Mouse (Mus musculus) cerebellum, adult 9-10 months (tissue): ENCODE results near the gene Fcgr3.
A peak's percentile ranks its signal among the peaks of the same experiment; 100 is the strongest.

Experiments used
- DNase-seq: peaks from one replicate; pipeline ENCODE4 v3.0.0; 2022

Fcgr3 gene

DNA sequence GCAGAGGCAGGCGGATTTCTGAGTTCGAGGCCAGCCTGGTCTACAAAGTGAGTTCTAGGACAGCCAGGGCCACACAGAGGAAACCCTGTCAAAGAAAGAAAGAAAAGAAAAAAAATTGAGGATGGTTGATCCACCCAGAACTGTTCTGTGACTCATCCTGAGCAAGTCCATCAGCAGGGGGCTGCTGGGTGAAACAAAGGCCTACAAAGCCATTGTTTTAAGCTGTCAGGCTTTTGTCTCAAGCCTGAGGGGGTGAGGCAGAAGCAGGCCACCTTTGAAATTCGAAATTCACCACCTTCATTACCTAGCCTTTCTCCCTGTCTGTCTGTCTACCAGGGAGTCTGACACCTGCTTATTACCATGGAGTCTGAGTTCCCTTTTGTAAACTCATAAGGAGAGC, 18.2 kb downstream of the Fcgr3 start:
- DNase-seq, result no peak

DNA sequence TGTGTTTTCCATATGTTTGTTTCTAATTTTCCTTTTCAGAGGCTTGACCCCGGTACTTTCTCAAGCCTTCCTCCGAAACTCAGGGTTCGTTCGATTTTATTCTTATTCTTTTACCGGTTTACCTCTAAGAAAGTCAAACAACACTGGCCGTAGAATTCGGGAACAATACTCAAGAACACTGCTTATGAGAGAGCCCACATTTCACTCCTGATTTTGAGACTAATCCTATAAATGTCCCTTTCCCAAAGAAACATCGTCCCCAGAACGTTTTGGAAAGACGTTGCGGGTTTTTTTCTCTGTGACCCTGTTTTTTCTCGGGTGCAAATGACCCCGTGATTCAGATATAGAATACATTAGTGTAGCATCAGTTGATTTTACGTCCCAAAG, 19.7 kb downstream of the Fcgr3 start:
- no peak for DNase-seq

DNA sequence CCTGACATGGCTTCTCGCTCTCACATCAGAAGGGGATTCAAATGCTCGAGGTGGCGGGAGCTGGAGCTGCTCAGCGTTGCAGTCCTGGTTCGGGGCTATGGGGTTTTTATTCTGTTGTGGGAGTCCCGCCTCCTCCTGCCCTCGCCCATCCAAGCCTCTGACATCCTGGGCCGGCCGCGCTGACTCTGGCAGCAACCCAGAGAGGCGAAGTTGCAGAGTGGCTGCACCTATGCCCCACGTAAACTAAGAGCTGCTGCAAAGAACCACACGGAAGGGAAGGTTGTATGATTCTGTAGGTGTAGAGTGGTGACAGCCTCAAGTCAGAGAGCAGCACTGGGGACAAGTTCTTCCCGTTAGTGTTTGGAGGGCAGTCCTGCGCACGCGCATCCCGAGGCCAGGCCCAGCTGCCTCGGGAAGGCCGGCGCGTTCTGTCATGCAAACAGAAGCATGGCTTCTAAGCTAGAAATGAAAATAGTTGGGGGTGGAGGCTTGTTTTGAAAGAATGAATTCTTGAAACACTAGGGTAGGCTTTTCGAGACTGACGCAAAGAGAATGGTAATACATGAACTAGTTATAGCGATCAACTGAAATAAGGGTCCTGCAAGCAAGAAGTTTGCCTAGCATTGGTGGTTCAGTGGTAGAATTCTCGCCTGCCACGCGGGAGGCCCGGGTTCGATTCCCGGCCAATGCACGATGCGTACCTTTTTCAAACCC, 20.2 kb downstream of the Fcgr3 start:
- peak; percentile 92 for DNase-seq

DNA sequence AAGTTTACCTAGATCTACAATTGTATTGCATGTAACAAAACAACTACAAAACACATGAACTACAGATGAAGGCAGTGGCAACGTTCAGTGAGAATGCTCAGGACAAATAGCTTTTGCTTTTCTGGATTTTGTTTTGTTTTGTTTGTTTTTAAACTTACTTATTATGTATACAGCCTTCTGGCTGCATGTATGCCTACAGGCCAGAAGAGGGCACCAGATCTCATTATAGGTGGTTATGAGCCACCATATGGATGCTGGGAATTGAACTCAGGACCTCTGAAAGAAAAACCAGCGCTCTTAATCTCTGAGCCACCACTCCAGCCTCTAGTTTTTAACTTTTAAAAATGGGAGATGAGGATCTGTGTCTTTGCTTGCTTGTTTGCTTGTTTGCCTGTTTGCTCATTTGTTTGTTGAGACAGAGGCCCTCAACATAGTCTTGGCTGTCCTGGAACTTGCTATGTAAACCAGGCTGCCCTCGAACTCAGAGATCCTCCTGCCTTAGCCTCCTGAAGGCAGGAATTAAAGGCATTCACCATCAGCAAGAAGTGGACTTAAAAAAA, 21.1 kb downstream of the Fcgr3 start:
- DNase-seq, result no peak

DNA sequence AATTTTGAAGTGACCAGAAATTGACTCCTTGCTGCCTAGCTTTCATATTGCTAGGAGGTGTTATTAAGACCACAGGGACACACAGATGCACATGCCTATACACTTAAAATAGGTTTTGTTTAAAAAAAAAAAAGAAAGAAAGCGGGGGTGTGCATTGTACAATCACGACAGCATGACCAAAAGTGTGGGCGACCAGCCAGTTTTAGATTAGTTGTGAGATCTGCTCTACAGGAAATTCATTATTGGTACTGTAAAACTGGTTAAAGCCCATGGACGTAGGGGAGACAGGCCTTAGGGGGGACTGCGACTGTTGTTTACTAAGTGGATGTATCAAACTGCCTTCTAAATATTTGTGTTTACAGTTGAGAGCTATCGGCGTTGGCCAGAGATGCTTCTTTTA, 24.9 kb downstream of the Fcgr3 start:
- no peak for DNase-seq

DNA sequence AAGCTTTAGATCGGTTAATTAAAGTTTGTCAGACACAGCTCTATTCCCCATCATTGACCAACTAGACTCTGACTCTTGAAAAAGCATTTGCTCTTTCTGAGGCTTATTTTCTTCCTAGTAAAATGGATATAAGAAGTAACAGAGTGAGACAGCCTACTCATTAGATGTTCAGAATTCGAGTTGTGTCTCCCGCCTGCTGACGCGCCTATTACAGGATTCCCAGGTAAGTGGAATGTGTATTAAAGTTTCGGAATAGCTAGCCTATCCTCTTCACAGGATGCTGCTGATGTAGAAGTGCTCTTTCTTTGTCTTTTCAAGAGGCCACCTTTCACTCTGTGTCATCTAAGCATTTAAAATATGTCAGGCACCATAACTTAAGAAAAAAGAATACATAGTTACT, 25.6 kb downstream of the Fcgr3 start:
- DNase-seq, result no peak

DNA sequence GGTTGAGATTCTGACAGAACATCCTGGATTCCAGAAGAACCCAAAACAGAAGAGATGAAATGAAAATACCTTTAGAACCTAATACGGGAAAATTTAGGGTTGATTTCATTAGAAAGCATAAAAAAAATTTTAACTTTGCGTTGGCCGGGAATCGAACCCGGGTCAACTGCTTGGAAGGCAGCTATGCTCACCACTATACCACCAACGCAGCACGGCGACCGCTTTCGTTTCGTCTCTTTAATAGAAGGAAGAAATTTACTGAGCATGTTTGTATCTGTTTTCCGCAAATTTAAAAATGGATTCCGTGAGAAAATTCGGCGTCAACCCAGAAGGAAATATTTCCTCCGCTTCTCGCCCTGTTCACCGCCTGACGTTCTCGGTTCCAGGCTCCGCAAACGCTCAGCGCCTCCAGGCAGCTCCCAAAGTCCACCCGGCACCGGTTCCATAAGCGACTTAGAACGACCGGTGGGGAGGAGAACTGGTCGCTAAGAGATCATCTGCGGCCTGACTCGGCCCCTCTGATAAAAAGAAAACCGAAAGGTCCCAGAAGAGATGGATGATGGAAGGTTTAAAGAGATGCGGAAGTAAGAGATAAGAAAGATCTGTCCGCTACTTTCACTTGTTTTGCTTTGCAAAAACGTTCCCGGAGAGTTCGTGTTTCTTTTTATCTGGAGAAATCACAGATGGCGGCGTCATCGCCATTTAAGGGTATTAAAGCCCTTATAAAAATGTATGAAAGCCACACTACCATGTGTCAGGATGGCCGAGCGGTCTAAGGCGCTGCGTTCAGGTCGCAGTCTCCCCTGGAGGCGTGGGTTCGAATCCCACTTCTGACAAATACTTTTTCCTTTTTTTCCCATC, 26.6 kb downstream of the Fcgr3 start:
- peak; percentile 91 for DNase-seq

DNA sequence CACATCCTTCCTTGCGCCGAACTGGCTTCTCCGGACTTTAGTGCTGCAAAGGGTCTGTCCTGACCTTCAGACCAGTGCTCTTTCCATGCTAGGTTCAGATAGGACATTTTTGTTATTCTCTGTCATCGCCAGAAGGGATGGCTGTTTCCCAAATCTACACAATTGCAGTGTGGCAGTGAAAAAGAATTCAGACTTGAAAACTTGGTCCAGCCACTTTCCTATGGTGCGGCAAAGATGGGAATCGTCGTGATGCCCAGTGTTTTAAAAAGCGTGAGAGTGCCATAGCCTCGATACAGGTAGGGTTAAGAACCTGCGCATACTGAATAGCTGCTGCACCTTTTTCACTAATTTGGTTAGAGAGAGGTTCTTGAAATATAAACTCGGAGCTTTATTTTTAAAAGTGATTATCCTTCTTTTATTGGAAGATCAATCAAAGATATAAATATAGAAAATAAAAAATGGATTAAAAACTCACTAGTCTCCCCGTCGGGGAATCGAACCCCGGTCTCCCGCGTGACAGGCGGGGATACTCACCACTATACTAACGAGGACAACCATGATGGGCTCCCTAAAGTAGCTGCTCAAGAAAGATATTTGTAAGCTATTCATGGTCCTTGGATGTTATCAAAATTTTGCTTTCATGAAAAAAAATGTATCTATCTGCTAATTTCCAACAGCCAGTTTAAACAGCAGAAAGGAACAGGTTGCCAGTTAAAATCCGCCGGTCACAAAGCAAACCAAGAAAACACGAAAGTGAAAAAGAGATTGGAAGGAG, 28.0 kb downstream of the Fcgr3 start:
- peak; percentile 91 for DNase-seq

DNA sequence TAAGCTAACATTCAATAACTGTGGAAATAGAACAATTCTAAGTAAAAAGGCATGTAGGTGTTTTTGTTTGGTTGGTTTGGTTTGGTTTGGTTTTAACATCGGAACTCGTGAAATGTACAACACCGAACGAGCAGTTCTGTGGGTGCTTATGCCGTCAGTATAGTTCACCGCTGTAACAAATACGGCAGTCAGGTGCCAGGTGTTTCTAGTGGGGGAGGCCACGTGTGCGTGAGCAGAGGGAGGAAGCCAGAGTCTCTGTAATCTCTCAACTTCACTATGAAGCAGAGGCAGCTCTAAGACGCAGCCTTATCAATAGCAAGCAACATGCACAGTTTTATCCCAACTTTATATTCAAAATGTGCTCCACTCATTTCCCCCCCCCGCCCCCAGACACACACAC, 29.1 kb downstream of the Fcgr3 start:
- no peak for DNase-seq

DNA sequence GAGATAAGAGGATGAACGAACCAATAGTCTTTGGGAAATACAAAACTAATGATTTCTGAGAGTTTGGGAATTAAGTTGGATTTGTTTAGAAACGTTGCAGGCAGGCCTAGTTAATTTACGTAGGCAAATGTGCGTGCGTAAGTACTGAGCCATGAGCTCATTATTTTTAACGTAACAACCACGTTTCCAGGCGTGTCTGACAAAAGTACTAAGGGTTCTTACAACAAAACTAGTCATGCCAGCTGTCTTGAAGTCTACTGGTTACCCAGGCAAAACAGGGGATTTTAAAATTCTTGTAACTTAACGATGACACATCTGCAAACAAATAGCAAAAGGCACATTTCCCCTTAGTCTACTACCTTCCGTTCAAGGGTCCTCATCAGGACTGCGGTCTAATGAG, 30.5 kb downstream of the Fcgr3 start:
- no peak for DNase-seq

DNA sequence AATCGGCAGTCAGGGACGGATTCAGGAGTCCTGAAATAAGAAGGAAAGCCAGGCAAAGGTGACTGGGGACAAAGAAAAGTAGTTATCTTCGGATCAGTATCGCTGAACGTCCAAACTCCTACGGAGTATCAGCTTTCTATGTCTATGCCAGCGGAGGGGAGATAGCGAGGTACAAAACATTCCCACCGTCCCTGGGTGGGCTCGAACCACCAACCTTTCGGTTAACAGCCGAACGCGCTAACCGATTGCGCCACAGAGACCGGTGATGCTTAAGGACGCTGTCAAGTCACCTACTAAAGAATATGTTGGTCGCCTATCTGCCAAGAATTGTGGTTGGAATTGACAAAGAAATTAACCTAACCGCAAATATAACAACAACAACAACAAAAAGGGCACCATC, 31.0 kb downstream of the Fcgr3 start:
- peak; percentile 93 for DNase-seq

DNA sequence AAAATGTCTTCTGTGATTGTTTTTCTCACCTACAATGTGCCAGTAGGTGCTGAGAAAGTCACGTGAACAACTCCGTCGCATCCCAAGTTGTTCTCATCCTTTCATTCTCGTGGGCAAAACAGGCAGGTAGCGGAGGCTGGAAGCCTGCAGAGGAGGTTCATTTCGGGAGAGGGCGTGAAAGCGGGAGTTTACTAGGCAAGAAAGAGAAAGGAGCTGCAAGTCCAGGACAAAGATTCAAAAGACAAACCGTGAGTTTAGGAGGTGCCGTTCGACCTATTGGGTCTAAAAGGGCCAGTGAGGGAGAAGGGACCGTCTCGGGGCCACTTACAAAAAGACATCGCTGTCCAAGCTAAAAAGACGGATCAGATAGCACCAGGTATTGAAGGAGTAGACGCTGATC, 31.5 kb downstream of the Fcgr3 start:
- DNase-seq, result no peak

DNA sequence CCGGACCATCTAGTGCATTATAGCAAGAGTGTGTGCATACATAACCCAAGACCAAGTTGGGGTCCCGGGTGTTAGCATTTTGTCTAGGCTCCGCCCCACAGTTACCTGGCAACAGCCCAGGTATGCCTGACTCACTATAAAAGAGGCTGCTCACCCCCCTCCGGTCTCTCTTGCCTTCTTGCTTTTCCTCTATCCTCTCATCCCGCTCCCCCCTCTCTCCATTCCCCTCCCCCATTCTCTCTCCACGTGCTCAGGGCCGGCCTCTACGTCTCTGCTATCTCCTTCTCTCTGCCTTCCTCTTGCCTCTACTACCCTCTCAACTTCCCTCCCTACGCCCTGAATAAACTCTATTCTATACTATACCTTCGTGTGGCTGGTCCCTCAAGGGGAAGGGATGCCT, 32.0 kb downstream of the Fcgr3 start:
- peak; percentile 67 for DNase-seq

DNA sequence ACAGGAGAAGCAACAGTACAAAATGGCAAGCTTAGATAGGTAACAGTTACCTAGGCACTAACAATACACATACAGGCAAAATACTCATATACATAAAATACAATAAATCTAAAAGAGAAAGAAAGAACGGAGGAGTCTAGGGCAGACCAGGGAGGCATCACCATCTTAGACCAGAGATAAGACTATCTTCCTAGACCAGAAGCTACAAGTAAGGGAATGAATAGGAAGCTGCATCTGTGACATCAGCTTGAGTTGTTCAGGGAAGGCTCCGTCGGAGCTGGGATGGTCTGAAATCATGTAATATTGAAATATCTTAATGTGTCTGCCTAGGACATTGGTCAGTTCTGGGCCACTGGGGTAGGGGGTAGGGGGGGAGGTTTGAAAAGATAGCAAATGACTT, 33.0 kb downstream of the Fcgr3 start:
- DNase-seq, result no peak

DNA sequence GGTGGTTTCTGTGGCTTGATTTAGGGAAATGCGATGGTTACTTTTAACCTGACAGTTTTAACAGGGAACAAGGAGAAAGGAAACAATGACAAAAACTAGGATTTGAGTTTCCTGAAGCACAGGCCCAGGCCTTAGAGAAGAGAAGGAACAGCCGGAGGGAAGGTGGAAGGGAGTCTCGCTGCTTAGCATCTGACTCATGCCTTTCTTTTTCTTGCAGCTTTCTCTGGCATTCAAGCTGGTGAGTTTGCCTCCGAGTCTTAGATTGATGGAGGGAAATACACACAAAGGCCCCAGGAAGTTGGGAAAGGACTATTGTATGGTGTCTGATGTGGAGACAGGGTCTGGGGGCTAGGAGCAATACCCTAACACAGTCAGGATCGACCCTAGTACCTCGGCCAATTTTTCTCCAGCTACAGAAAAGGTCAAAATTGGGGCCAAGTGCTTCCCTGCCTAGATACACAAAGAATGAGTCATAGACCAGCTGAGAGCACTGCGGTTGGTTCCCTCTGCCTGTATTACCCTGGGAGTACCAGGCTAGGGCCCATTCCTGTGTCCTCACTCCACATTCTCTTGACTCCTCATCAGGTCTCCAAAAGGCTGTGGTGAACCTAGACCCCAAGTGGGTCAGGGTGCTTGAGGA, 45.3 kb downstream of the Fcgr3 start:
- DNase-seq, result no peak

DNA sequence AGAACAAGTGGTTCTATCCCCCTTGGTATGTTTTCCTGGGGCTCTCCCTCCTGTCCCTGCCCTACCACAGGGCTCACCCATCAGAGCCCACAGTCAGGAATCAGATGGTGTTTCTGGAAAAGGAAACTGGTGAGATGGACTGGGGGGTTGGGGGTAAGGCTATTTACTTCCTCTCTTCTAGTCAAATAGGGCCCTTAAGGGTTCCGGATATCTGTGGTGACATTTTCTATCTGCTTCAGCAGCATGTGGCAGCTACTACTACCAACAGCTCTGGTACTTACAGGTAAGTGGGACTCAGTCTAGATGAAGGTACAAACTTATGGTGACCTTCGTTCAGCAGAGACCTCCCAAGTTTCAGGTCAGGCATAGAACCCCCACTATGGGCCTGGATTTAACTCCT, 46.0 kb downstream of the Fcgr3 start, which contains the start of gene Fcgr4:
TSS of gene Fcgr4 (plus strand) at position 184 of the 400 bp plus-strand sequence.
- DNase-seq, result no peak

DNA sequence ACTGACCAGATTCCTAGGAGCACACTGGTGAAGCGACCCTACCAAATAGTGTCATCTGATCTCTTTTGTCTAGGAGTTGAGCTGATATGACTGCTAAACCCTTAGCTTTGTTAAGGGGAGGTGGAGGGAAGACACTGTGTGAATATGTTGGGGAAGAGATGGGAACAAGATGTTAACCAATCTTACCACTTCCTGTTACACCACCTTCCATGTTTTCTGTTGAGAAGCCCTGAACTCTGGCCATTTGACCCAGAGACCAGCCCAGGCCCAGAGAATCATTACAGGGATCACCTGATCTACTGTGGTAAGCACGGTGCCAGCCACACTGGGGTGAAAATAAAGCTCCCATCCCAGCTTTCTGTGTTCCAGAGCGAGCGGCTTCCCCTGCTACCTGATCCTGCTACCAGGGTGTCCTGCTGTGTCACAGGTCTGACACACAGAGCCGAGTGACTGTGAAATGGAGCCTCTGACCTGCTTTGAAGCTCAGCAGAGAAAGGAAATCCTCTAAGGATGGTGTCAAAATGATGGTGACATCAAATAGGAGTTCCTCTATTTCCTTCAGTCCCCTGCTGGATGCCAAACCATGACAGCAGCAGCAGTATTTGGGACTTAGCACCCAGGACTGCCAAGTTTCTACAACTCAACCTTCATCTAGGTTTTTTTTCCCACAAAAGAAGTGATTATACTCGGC, 47.1 kb downstream of the Fcgr3 start:
- DNase-seq, result no peak

DNA sequence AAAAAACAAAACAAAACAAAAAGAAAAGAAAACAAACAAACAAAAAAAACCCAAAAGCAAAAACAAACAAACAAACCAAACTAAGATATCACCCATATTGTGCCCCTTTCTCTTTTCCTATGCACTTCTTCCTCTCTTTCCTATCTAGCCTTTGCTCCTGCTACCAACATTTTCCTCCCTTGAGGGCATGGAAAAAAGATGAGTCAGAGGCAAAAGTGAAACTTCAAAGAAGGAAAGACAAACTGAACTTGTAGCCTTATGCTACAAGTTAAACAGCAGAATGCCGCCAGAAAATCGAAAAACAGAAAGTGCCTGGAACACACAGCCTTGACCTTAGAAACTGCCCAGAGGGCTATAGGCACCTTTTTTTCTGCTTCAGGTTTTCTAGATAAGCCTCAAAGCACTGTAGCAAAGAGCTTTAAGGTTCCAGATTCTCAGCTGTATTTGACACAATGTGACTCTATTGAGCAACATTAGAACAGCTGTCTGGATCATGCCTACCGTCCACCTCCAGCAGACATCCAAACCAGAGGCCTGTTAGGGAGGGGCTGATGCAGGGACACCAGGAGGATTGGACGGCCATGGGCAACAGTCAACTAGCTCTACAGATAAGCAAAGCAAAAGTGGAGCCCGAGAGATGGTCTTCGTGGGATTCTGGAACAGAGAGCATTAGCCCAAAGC, 47.9 kb downstream of the Fcgr3 start:
- DNase-seq, result no peak

DNA sequence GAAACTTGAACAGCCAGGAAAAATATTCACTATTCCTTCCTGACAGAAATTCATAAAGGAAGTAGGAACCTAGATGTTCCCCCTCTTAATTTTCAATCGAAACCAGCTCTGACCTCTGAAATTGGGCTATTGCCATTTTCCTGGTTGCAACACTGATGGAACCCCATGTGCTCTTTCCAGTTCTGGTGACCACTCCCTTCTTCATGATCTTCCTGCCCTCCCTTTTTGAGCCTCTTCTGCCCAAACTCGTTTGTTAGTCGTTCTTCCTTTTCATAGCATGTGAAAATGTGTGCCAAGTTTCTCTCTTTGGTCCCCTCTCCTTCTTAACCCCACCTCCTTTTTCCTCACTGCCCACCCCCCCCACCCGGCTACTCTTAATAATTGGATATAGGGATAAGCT, 53.0 kb downstream of the Fcgr3 start:
- DNase-seq, result no peak

DNA sequence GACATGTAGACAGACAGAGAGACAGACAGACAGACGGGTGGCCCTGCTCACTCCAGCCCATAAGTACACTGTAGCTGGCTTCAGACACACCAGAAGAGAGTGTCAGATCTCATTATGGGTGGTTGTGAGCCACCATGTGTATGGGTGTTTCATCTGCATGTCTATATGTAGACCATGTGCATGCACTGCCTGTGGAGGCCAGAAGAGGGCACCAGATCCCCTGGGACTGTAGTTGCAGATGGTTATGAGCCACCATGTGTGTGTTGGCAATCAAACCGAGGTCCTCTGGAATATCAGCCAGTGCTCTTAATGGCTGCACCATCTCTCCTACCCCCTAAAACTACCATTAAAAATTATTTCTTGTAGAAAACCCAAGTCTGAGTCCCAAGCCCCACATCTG, 57.8 kb downstream of the Fcgr3 start:
- no peak for DNase-seq

DNA sequence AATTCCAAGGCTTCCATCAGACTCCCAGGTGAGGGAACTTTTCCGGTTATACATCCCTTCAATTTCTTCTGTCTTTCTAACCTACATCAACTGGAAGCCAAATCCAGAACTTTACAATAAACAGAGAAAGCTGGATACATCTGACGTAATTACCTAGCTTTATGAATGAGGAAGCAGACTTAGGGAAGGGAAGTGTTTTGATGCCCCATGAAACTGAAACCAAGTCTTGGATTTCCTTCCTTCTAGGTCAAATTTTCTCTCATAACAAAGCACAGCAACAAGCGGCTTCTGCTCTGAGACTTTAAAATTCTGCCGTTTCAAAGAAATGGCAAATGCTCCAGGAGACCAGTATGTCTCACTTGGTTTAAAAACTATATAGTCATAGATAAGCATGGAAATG, 58.4 kb downstream of the Fcgr3 start:
- DNase-seq, result no peak

DNA sequence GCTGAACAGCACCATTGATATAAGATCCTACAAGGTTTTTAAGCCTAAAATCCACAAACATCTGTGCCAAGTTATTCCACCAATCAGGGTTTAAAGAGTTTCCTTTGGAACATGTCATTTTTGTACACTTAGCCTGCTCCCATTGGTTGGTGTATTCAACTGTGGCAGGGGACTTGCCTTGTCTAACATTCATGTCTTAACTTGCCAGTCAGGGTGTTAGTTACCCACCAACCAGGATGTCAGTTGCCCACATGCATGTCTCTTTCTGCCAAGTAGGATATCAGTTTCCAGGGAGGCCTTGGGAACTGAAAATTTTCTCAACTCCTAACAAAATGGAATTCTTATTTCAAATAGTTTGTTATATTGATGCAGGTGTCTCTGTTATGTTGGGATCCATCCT, 59.1 kb downstream of the Fcgr3 start:
- DNase-seq, result no peak
